In genomic region chr6:121176011-121176730, GRCm38 (mm10) we compare ENCODE assay signal across 15 mouse cellular contexts. TPM values are rescaled to one million over a fixed set of nuclear protein-coding genes. Genes with fewer than 3 reads are reported as not detected.
A peak's percentile ranks its signal among the peaks of the same experiment; 100 is the strongest.
DNase-seq lines count a peak whose midpoint lies in the region; ATAC-seq and TF ChIP-seq lines count a peak whose summit lies in the region.
"Had no signal": no experiment of that assay in that cellular context is flagged by ENCODE, and none has a peak within 500 bp of the region (broad histone marks: within the 10 kb centered on the region; RNA-seq: fewer than 3 reads in every experiment).

No protein-coding gene starts in this region.

- H3K36me3 ChIP-seq in hindbrain, embryonic 10.5 days, result no peaks in the 10 kb centered on the region
- H3K36me3 ChIP-seq in hindbrain, embryonic 11.5 days (ENCODE audit: control insufficient read depth, insufficient read depth, low read length), result no peaks in the 10 kb centered on the region
- H3K36me3 ChIP-seq in embryonic facial prominence, embryonic 10.5 days (replicated peaks), result no peaks in the 10 kb centered on the region
- H3K36me3 ChIP-seq in intestine, embryonic 14.5 days (ENCODE audit: control insufficient read depth, insufficient read depth, low read length), result no peaks in the 10 kb centered on the region
- no peaks in the 10 kb centered on the region for H3K36me3 ChIP-seq in neural tube, embryonic 14.5 days (ENCODE audit: control insufficient read depth, insufficient read depth, low read length)
- no peaks in the 10 kb centered on the region for H3K36me3 ChIP-seq in kidney, adult 2 months (ENCODE audit: control insufficient read depth, insufficient read depth, low read length)
- H3K36me3 ChIP-seq: liver, embryonic 15.5 days had no signal

- 64% methylated on average over 14 of the region's 14 CpGs for WGBS in hindbrain, embryonic 10.5 days
- 62% methylated on average over 14 of the region's 14 CpGs for WGBS in hindbrain, embryonic 11.5 days
- WGBS in embryonic facial prominence, embryonic 10.5 days, result 49% methylated on average over 14 of the region's 14 CpGs
- WGBS in intestine, embryonic 14.5 days, result 44% methylated on average over 14 of the region's 14 CpGs
- WGBS in neural tube, embryonic 14.5 days, result 48% methylated on average over 14 of the region's 14 CpGs
- 63% methylated on average over 14 of the region's 14 CpGs for WGBS in kidney, adult 2 months

- no peak overlapping the region for H3K4me2 ChIP-seq in hindbrain, embryonic 11.5 days (replicated peaks; ENCODE audit: low read depth, low read length)
- peak overlapping the region; percentile 9 for H3K4me2 ChIP-seq in intestine, embryonic 14.5 days (ENCODE audit: low read length)
- no peak overlapping the region for H3K4me2 ChIP-seq in neural tube, embryonic 14.5 days (ENCODE audit: low read depth, low read length)
- H3K4me2 ChIP-seq: liver, embryonic 15.5 days had no signal

- peaks cover 13% of the 10 kb centered on the region for H3K4me1 ChIP-seq in hindbrain, embryonic 10.5 days (replicated peaks)
- H3K4me1 ChIP-seq in hindbrain, embryonic 11.5 days (replicated peaks; ENCODE audit: control insufficient read depth, insufficient read depth, low read length), result peaks cover 2% of the 10 kb centered on the region; the same call in 1 of the 2 replicates
- peaks cover 39% of the 10 kb centered on the region for H3K4me1 ChIP-seq in embryonic facial prominence, embryonic 10.5 days
- 0 out of 2 replicates have a peak, but pooled peaks cover 8% of the 10 kb centered on the region for H3K4me1 ChIP-seq in intestine, embryonic 14.5 days (replicated peaks; ENCODE audit: control insufficient read depth, insufficient read depth, low read length)
- H3K4me1 ChIP-seq in neural tube, embryonic 14.5 days (ENCODE audit: control insufficient read depth, insufficient read depth, low read length), result 0 out of 2 replicates have a peak, but pooled peaks cover 5% of the 10 kb centered on the region
- H3K4me1 ChIP-seq in kidney, adult 2 months (ENCODE audit: control insufficient read depth, insufficient read depth, low read length), result peaks cover 10% of the 10 kb centered on the region; the same call in 1 of the 2 replicates

- TF ChIP-seq CTCF in kidney, adult 2 months (conservative IDR thresholded peaks at IDR 0.05; ENCODE audit: insufficient read depth, insufficient read length, low read depth, low read length), result no peak

- H3K9me3 ChIP-seq in hindbrain, embryonic 10.5 days, result no peaks in the 10 kb centered on the region
- H3K9me3 ChIP-seq in hindbrain, embryonic 11.5 days (ENCODE audit: control insufficient read depth, low read length), result no peaks in the 10 kb centered on the region
- no peaks in the 10 kb centered on the region for H3K9me3 ChIP-seq in embryonic facial prominence, embryonic 10.5 days
- no peaks in the 10 kb centered on the region for H3K9me3 ChIP-seq in intestine, embryonic 14.5 days (ENCODE audit: control insufficient read depth, low read length)
- no peaks in the 10 kb centered on the region for H3K9me3 ChIP-seq in neural tube, embryonic 14.5 days (ENCODE audit: control insufficient read depth, low read length)
- H3K9me3 ChIP-seq: liver, embryonic 15.5 days had no signal

- no peak for ATAC-seq in hindbrain, embryonic 11.5 days (ENCODE audit: low FRiP score)
- ATAC-seq in intestine, embryonic 14.5 days (replicated peaks; ENCODE audit: low FRiP score, low TSS enrichment, low read depth), result peak; percentile 59
- peak; percentile 21; the same call in 1 of the 2 replicates for ATAC-seq in neural tube, embryonic 14.5 days (ENCODE audit: low read depth)

- H3K27ac ChIP-seq in hindbrain, embryonic 10.5 days, result peak overlapping the region; percentile 40; the same call in 1 of the 2 replicates
- no peak overlapping the region for H3K27ac ChIP-seq in hindbrain, embryonic 11.5 days (ENCODE audit: low read depth, low read length)
- peak overlapping the region; percentile 70 for H3K27ac ChIP-seq in embryonic facial prominence, embryonic 10.5 days (replicated peaks)
- peak overlapping the region; percentile 62 for H3K27ac ChIP-seq in intestine, embryonic 14.5 days (ENCODE audit: low read depth)
- no peak overlapping the region for H3K27ac ChIP-seq in neural tube, embryonic 14.5 days (ENCODE audit: low read depth, low read length)
- H3K27ac ChIP-seq in kidney, adult 2 months (ENCODE audit: insufficient read depth, low read depth, low read length), result no peak overlapping the region
- H3K27ac ChIP-seq: liver, embryonic 15.5 days had no signal

- TF ChIP-seq POLR2A in kidney, adult 2 months (IDR thresholded peaks at IDR 0.05; ENCODE audit: low read depth, low read length), result no peak

- no peak overlapping the region for H3K9ac ChIP-seq in hindbrain, embryonic 11.5 days (ENCODE audit: low read depth, low read length)
- H3K9ac ChIP-seq in intestine, embryonic 14.5 days (ENCODE audit: low read length), result no peak overlapping the region
- H3K9ac ChIP-seq in neural tube, embryonic 14.5 days (replicated peaks; ENCODE audit: low read depth, low read length), result no peak overlapping the region
- H3K9ac ChIP-seq: liver, embryonic 15.5 days had no signal

- no peak for DNase-seq in hindbrain, embryonic 10.5 days (ENCODE audit: low spot score)
- DNase-seq in hindbrain, embryonic 11.5 days (ENCODE audit: low spot score), result no peak
- DNase-seq in embryonic facial prominence, embryonic 10.5 days (ENCODE audit: low spot score), result no peak
- DNase-seq in intestine, embryonic 14.5 days (ENCODE audit: low spot score), result peak; percentile 60
- no peak for DNase-seq in gastrocnemius, adult 8-10 months (ENCODE audit: low spot score in 2 of 2)
- no peak for DNase-seq in T-cell, adult 2 months (ENCODE audit: low spot score)
- DNase-seq in kidney, adult 2 months, result no peak
- DNase-seq: cerebellum, adult 9-10 months; gastrocnemius, postnatal 14 days; heart, postnatal 14 days; layer of hippocampus, postnatal 36 days; thymus, postnatal 36 days had no signal

- H3K4me3 ChIP-seq in hindbrain, embryonic 10.5 days, result no peak overlapping the region
- no peak overlapping the region for H3K4me3 ChIP-seq in hindbrain, embryonic 11.5 days (ENCODE audit: low read depth, low read length)
- H3K4me3 ChIP-seq in embryonic facial prominence, embryonic 10.5 days, result peak overlapping the region; percentile 16; the same call in 1 of the 2 replicates
- H3K4me3 ChIP-seq in intestine, embryonic 14.5 days (ENCODE audit: low read depth, low read length), result no peak overlapping the region
- H3K4me3 ChIP-seq in neural tube, embryonic 14.5 days (ENCODE audit: low read depth, low read length), result no peak overlapping the region
- H3K4me3 ChIP-seq in kidney, adult 2 months (ENCODE audit: insufficient read depth, low read depth, low read length), result no peak overlapping the region
- H3K4me3 ChIP-seq: erythroblast, embryonic 14.5 days; liver, embryonic 15.5 days had no signal

- no peaks in the 10 kb centered on the region for H3K27me3 ChIP-seq in hindbrain, embryonic 10.5 days (ENCODE audit: insufficient read depth, poor library complexity, severe bottlenecking)
- no peaks in the 10 kb centered on the region for H3K27me3 ChIP-seq in hindbrain, embryonic 11.5 days (ENCODE audit: control insufficient read depth, insufficient read depth, low read length)
- H3K27me3 ChIP-seq in embryonic facial prominence, embryonic 10.5 days (replicated peaks; ENCODE audit: low read depth, poor library complexity, severe bottlenecking), result no peaks in the 10 kb centered on the region
- H3K27me3 ChIP-seq in intestine, embryonic 14.5 days (replicated peaks; ENCODE audit: control insufficient read depth, insufficient read depth, low read length), result no peaks in the 10 kb centered on the region
- H3K27me3 ChIP-seq in neural tube, embryonic 14.5 days (ENCODE audit: control insufficient read depth, insufficient read depth, low read length), result no peaks in the 10 kb centered on the region
- no peaks in the 10 kb centered on the region for H3K27me3 ChIP-seq in kidney, adult 2 months (replicated peaks; ENCODE audit: control insufficient read depth, insufficient read depth, low read length)

RNA-seq across cellular contexts. Expression of gene Pex26, which starts 7.3 kb away (rescaled TPM):
- 9.2 and 10.1 TPM in 2 replicates for polyA plus RNA-seq in hindbrain, embryonic 10.5 days (2016; fragmentation: Nextera tagmentation; extraction: Ambion mirVana)
- polyA plus RNA-seq in hindbrain, embryonic 11.5 days (2014; fragmentation: Nextera tagmentation; extraction: Ambion mirVana), result 5.7 and 6.4 TPM in 2 replicates
- 10.9 and 11.5 TPM in 2 replicates for polyA plus RNA-seq in embryonic facial prominence, embryonic 10.5 days (2016; fragmentation: Nextera tagmentation; extraction: Ambion mirVana)
- polyA plus RNA-seq in intestine, embryonic 14.5 days (2014; fragmentation: Nextera tagmentation; extraction: Ambion mirVana), result 10.5 and 11.5 TPM in 2 replicates
- polyA plus RNA-seq in neural tube, embryonic 14.5 days (2014; fragmentation: Nextera tagmentation; extraction: Ambion mirVana), result 12.7 and 13.7 TPM in 2 replicates
- total RNA-seq in gastrocnemius, adult 8-10 months (2022), result 1 to 10 TPM; 2.7 to 3.9 (median 3.5) TPM
- 21.0 and 24.2 TPM in 2 replicates for polyA plus RNA-seq in kidney, adult 2 months (2012; rRNA removed)

RNA-seq across cellular contexts. Expression of gene Tuba8, which starts 34.3 kb away (rescaled TPM):
- polyA plus RNA-seq in hindbrain, embryonic 10.5 days (2016; fragmentation: Nextera tagmentation; extraction: Ambion mirVana), result 0.30 and 0.41 TPM in 2 replicates
- 0.54 and 0.60 TPM in 2 replicates for polyA plus RNA-seq in hindbrain, embryonic 11.5 days (2014; fragmentation: Nextera tagmentation; extraction: Ambion mirVana)
- polyA plus RNA-seq in embryonic facial prominence, embryonic 10.5 days (2016; fragmentation: Nextera tagmentation; extraction: Ambion mirVana), result 0.41 and 0.60 TPM in 2 replicates
- 0.38 and 0.46 TPM in 2 replicates for polyA plus RNA-seq in intestine, embryonic 14.5 days (2014; fragmentation: Nextera tagmentation; extraction: Ambion mirVana)
- 1.3 and 1.5 TPM in 2 replicates for polyA plus RNA-seq in neural tube, embryonic 14.5 days (2014; fragmentation: Nextera tagmentation; extraction: Ambion mirVana)
- total RNA-seq in gastrocnemius, adult 8-10 months (2022), result 100 to 1,000 TPM; 231 to 245 (median 239) TPM
- 0.94 and 2.5 TPM in 2 replicates for polyA plus RNA-seq in kidney, adult 2 months (2012; rRNA removed)

RNA-seq across cellular contexts. Expression of gene Mical3, which starts 45.4 kb away (rescaled TPM):
- 10.3 and 11.8 TPM in 2 replicates for polyA plus RNA-seq in hindbrain, embryonic 10.5 days (2016; fragmentation: Nextera tagmentation; extraction: Ambion mirVana)
- 17.1 and 27.4 TPM in 2 replicates for polyA plus RNA-seq in hindbrain, embryonic 11.5 days (2014; fragmentation: Nextera tagmentation; extraction: Ambion mirVana)
- polyA plus RNA-seq in embryonic facial prominence, embryonic 10.5 days (2016; fragmentation: Nextera tagmentation; extraction: Ambion mirVana), result 9.9 and 10.4 TPM in 2 replicates
- 10.8 and 12.9 TPM in 2 replicates for polyA plus RNA-seq in intestine, embryonic 14.5 days (2014; fragmentation: Nextera tagmentation; extraction: Ambion mirVana)
- polyA plus RNA-seq in neural tube, embryonic 14.5 days (2014; fragmentation: Nextera tagmentation; extraction: Ambion mirVana), result 47.3 and 68.8 TPM in 2 replicates
- 10 to 100 TPM; 55.7 to 68.0 (median 57.4) TPM for total RNA-seq in gastrocnemius, adult 8-10 months (2022)
- 16.1 and 17.5 TPM in 2 replicates for polyA plus RNA-seq in kidney, adult 2 months (2012; rRNA removed)

Comparison
In these comparisons a context has a peak if more than half of its experiments do, and no peak if none do; other contexts are left out.
1. H3K27ac ChIP-seq: peak in hindbrain, embryonic 10.5 days (single experiment), embryonic facial prominence, embryonic 10.5 days (single experiment) and intestine, embryonic 14.5 days (single experiment); none in hindbrain, embryonic 11.5 days (single experiment), neural tube, embryonic 14.5 days (single experiment) and kidney, adult 2 months (single experiment).